Mouse (Mus musculus) liver, embryonic 13.5 days (tissue): ENCODE data around the gene Brap. TPM values are rescaled to one million over a fixed set of nuclear protein-coding genes. Genes with fewer than 3 reads are reported as not detected.
A peak's percentile ranks its signal among the peaks of the same experiment; 100 is the strongest.
"Not testable (repeated sequence)": the region's sequence is repeated elsewhere in the genome, so short reads cannot be mapped to it uniquely, and the experiment has no call there.

ENCODE experiments used
- ATAC-seq: fragments of 200-750 bp; cut with Nextera tagmentation; 2 replicates; pipeline ENCODE4 v1.8.0; 2017; ENCODE audit warnings: low read depth, mild to moderate bottlenecking, moderate number of reproducible peaks, moderate library complexity
- DNase-seq: peaks from one replicate; pipeline ENCODE4 v3.0.0; 2022
- H3K27ac ChIP-seq: fragments of 300-500 bp; sonication (generic); 2 replicates; pipeline ENCODE4 v1.5.1; 2015; ENCODE audit warnings: moderate library complexity, mild to moderate bottlenecking, inconsistent platforms
- H3K27me3 ChIP-seq: fragments of 300-500 bp; sonication (generic); 2 replicates; pipeline ENCODE4 v1.6.1; 2015; ENCODE audit warnings: mild to moderate bottlenecking, inconsistent platforms
- H3K36me3 ChIP-seq: fragments of 300-500 bp; sonication (generic); 2 replicates; pipeline ENCODE4 v1.6.1; 2015; ENCODE audit warnings: mild to moderate bottlenecking, inconsistent platforms
- H3K4me1 ChIP-seq: fragments of 300-500 bp; sonication (generic); replicated peaks from 2 replicates; pipeline ENCODE4 v1.6.1; 2015; ENCODE audit warnings: inconsistent platforms
- H3K4me2 ChIP-seq: fragments of 300-500 bp; sonication (generic); 2 replicates; pipeline ENCODE4 v1.6.1; 2015; ENCODE audit warnings: inconsistent platforms, mild to moderate bottlenecking, moderate library complexity
- H3K4me3 ChIP-seq: fragments of 300-500 bp; sonication (generic); replicated peaks from 2 replicates; pipeline ENCODE4 v1.5.1; 2015; ENCODE audit warnings: mild to moderate bottlenecking, inconsistent platforms
- H3K9ac ChIP-seq: fragments of 300-500 bp; sonication (generic); 2 replicates; pipeline ENCODE4 v1.6.1; 2015; ENCODE audit warnings: mild to moderate bottlenecking, inconsistent platforms
- H3K9me3 ChIP-seq: fragments of 300-500 bp; sonication (generic); replicated peaks from 2 replicates; pipeline ENCODE4 v1.6.1; 2016; ENCODE audit warnings: inconsistent platforms
- WGBS: fragments of 180-500 bp; shearing (Covaris S2); methylation state at CpG from one replicate; pipeline ENCODE4 v1.1.7; 2015; ENCODE audit not compliant: insufficient replicate concordance; 5-methylcytosine and 5-hydroxymethylcytosine counted together
- polyA plus RNA-seq: library from polyadenylated mRNA; unstranded; fragments of >200 nt; fragmentation: Nextera tagmentation; extraction: Ambion mirVana; gene quantifications from 2 replicates; pipeline ENCODE4 v1.2.1, GENCODE M21; 2015

The Brap gene
- polyA plus RNA-seq, 1 experiment from 2014 or later: 23.9 TPM

- no peak overlapping the region for H3K27ac ChIP-seq
- DNase-seq: peak; percentile 29
- H3K4me2 ChIP-seq: no peak overlapping the region
- H3K9ac ChIP-seq: no peak overlapping the region
- H3K27me3 ChIP-seq: no peaks in the 10 kb centered on the region
- no peak overlapping the region for H3K4me3 ChIP-seq
- no peak for ATAC-seq
- H3K9me3 ChIP-seq: no peaks in the 10 kb centered on the region
- peaks cover 2% of the 10 kb centered on the region; the same call in 1 of the 2 replicates for H3K4me1 ChIP-seq
- peaks cover 84% of the 10 kb centered on the region for H3K36me3 ChIP-seq
- WGBS: 75% methylated on average over 3 of the region's 3 CpGs
Observed at GRCm38 (mm10) chr5:121670412-121670811, 10.0 kb downstream of the Brap start.

- H3K9ac ChIP-seq: no peak overlapping the region
- WGBS: 91% methylated on average over 2 of the region's 2 CpGs
- no peak overlapping the region for H3K4me3 ChIP-seq
- 0 out of 2 replicates have a peak, but pooled peaks cover 6% of the 10 kb centered on the region for H3K4me1 ChIP-seq
- H3K36me3 ChIP-seq: peaks cover 98% of the 10 kb centered on the region
- no peaks in the 10 kb centered on the region for H3K27me3 ChIP-seq
- H3K9me3 ChIP-seq: no peaks in the 10 kb centered on the region
- no peak for DNase-seq
- H3K4me2 ChIP-seq: no peak overlapping the region
- no peak overlapping the region for H3K27ac ChIP-seq
- ATAC-seq: no peak
Observed at GRCm38 (mm10) chr5:121682250-121682649, 21.9 kb downstream of the Brap start.

- Histone ChIP-seq H3K9ac (no peak overlapping the region), H3K27me3 (no peaks in the 10 kb centered on the region), H3K4me3 (no peak overlapping the region), H3K36me3 (peaks cover 68% of the 10 kb centered on the region), H3K4me2 (no peak overlapping the region), H3K27ac (no peak overlapping the region), H3K9me3 (no peaks in the 10 kb centered on the region), H3K4me1 (0 out of 2 replicates have a peak, but pooled peaks cover 8% of the 10 kb centered on the region)
- 83% methylated on average over 6 of the region's 6 CpGs for WGBS
- no peak for DNase-seq
- ATAC-seq: no peak
Observed at GRCm38 (mm10) chr5:121685495-121685894, 25.1 kb downstream of the Brap start.

- ATAC-seq: peak; percentile 37; the same call in 1 of the 2 replicates
- no peaks in the 10 kb centered on the region for H3K9me3 ChIP-seq
- H3K27me3 ChIP-seq: no peaks in the 10 kb centered on the region
- WGBS: 77% methylated on average over 15 of the region's 15 CpGs
- H3K4me2 ChIP-seq: no peak overlapping the region
- peaks cover 11% of the 10 kb centered on the region; the same call in 1 of the 2 replicates for H3K4me1 ChIP-seq
- no peak overlapping the region for H3K9ac ChIP-seq
- no peak for DNase-seq
- peaks cover 60% of the 10 kb centered on the region for H3K36me3 ChIP-seq
- H3K4me3 ChIP-seq: no peak overlapping the region
- H3K27ac ChIP-seq: no peak overlapping the region
Observed at GRCm38 (mm10) chr5:121686113-121686898, 25.9 kb downstream of the Brap start.

GRCm38 (mm10) chr5:121690482-121691211 is 30.3 kb downstream of the Brap start:
- DNase-seq (no peak), ATAC-seq (peak; percentile 41; the same call in 1 of the 2 replicates)
- H3K9me3 ChIP-seq: no peaks in the 10 kb centered on the region
- H3K36me3 ChIP-seq: peaks cover 19% of the 10 kb centered on the region
- peaks cover 11% of the 10 kb centered on the region; the same call in 1 of the 2 replicates for H3K4me1 ChIP-seq
- H3K9ac ChIP-seq: no peak overlapping the region
- no peak overlapping the region for H3K4me2 ChIP-seq
- H3K27ac ChIP-seq: peak overlapping the region; percentile 36; the same call in 1 of the 2 replicates
- no peak overlapping the region for H3K4me3 ChIP-seq
- 65% methylated on average over 7 of the region's 7 CpGs for WGBS
- H3K27me3 ChIP-seq: no peaks in the 10 kb centered on the region

- H3K36me3 ChIP-seq: peaks cover 11% of the 10 kb centered on the region
- not testable (repeated sequence) for H3K4me1 ChIP-seq, H3K9me3 ChIP-seq, H3K27me3 ChIP-seq, H3K4me3 ChIP-seq, DNase-seq, H3K27ac ChIP-seq, H3K4me2 ChIP-seq, ATAC-seq, H3K9ac ChIP-seq
- 77% methylated on average over 7 of the region's 7 CpGs for WGBS
Observed at GRCm38 (mm10) chr5:121691436-121691835, 31.1 kb downstream of the Brap start.

GRCm38 (mm10) chr5:121692897-121693296 is 32.5 kb downstream of the Brap start:
- 69% methylated on average over 4 of the region's 4 CpGs for WGBS
- Histone ChIP-seq H3K9me3 (no peaks in the 10 kb centered on the region), H3K4me3 (no peak overlapping the region), H3K27ac (no peak overlapping the region), H3K36me3 (no peaks in the 10 kb centered on the region), H3K27me3 (no peaks in the 10 kb centered on the region), H3K9ac (no peak overlapping the region), H3K4me2 (no peak overlapping the region), H3K4me1 (peaks cover 5% of the 10 kb centered on the region)
- ATAC-seq (no peak), DNase-seq (no peak)

- WGBS: 77% methylated on average over 6 of the region's 6 CpGs
- Histone ChIP-seq H3K9ac (no peak overlapping the region), H3K4me1 (peaks cover 21% of the 10 kb centered on the region)
Observed at GRCm38 (mm10) chr5:121696761-121697160, 36.4 kb downstream of the Brap start.

GRCm38 (mm10) chr5:121699891-121700290 is 39.5 kb downstream of the Brap start:
- no peak for DNase-seq
- no peak overlapping the region for H3K4me3 ChIP-seq
- no peaks in the 10 kb centered on the region for H3K9me3 ChIP-seq
- peaks cover 48% of the 10 kb centered on the region for H3K4me1 ChIP-seq
- no peaks in the 10 kb centered on the region for H3K36me3 ChIP-seq
- ATAC-seq: peak; percentile 35; the same call in 1 of the 2 replicates
- no peaks in the 10 kb centered on the region for H3K27me3 ChIP-seq
- no peak overlapping the region for H3K9ac ChIP-seq
- WGBS: 45% methylated on average over 5 of the region's 5 CpGs
- H3K4me2 ChIP-seq: no peak overlapping the region
- peak overlapping the region; percentile 95 for H3K27ac ChIP-seq

More at GRCm38 (mm10) chr5:121696761-121697160, 36.4 kb downstream of the Brap start:
- H3K27me3 ChIP-seq: no peaks in the 10 kb centered on the region
- H3K4me2 ChIP-seq: no peak overlapping the region
- ATAC-seq (no peak), DNase-seq (no peak)
- H3K27ac ChIP-seq: no peak overlapping the region
- H3K36me3 ChIP-seq: no peaks in the 10 kb centered on the region
- no peak overlapping the region for H3K4me3 ChIP-seq
- no peaks in the 10 kb centered on the region for H3K9me3 ChIP-seq

GRCm38 (mm10) chr5:121700496-121700895 is 40.1 kb downstream of the Brap start:
- Histone ChIP-seq H3K9ac (peak overlapping the region; percentile 40), H3K27me3 (no peaks in the 10 kb centered on the region), H3K27ac (peak overlapping the region; percentile 95), H3K4me1 (peaks cover 54% of the 10 kb centered on the region), H3K4me2 (peak overlapping the region; percentile 7), H3K9me3 (no peaks in the 10 kb centered on the region), H3K36me3 (no peaks in the 10 kb centered on the region), H3K4me3 (no peak overlapping the region)
- no peak for DNase-seq
- no peak for ATAC-seq
- 54% methylated on average over 11 of the region's 11 CpGs for WGBS

GRCm38 (mm10) chr5:121701111-121701769 is 40.9 kb downstream of the Brap start:
- Histone ChIP-seq H3K9ac (peak overlapping the region; percentile 62), H3K9me3 (no peaks in the 10 kb centered on the region), H3K4me2 (peak overlapping the region; percentile 63), H3K4me1 (peaks cover 60% of the 10 kb centered on the region), H3K27ac (peak overlapping the region; percentile 95), H3K4me3 (peak overlapping the region; percentile 34), H3K27me3 (no peaks in the 10 kb centered on the region), H3K36me3 (no peaks in the 10 kb centered on the region)
- ATAC-seq (peak; percentile 94), DNase-seq (peak; percentile 79)
- WGBS: 22% methylated on average over 8 of the region's 8 CpGs
